Mouse (Mus musculus): ENCODE results near the gene Krt42.

DNA sequence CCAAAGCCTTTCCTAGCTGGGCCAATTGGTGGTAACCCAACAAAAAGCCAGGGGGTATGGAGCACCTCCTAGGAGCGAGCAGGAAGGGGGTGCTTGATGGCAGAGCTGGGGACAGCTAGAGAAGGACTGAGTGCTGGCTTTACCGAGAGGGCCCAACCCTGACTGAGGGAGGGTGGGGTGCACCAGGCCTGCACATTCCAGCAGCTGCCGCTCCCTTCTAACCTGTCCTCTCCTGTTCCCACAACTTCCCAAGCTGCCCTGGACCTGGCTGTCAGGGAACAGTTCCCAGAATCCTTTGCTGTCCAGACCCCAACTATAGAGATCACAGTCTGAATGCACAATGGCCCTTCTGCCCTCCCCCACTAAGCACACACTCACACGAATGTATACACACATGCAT, 15.3 kb upstream of the Krt42 start:
- no peak for TF ChIP-seq CTCF (IDR thresholded peaks at IDR 0.05; ENCODE audit: low read depth)
- no peak for TF ChIP-seq EP300 (IDR thresholded peaks at IDR 0.05; ENCODE audit: low read depth)
